Mouse (Mus musculus) kidney, postnatal 4 days (tissue): ENCODE data around the gene Zbtb49.

Source experiments
- DNase-seq, 2 experiments: peaks; one replicate each; pipeline ENCODE4 v3.0.0; 2021; ENCODE audit warnings: mixed read lengths in 2 of 2

Gene Zbtb49

GRCm38 (mm10) chr5:38194946-38195345 lies 25.3 kb downstream of the Zbtb49 start:
- no peak for DNase-seq

- no peak for DNase-seq
These were observed 29.4 kb downstream of the Zbtb49 start for GRCm38 (mm10) chr5:38190907-38191306.

GRCm38 (mm10) chr5:38187006-38187405 lies 33.3 kb downstream of the Zbtb49 start:
- no peak for DNase-seq

- no peak for DNase-seq
These were observed 35.5 kb downstream of the Zbtb49 start for GRCm38 (mm10) chr5:38184688-38185285.

GRCm38 (mm10) chr5:38174256-38174912 lies 45.9 kb downstream of the Zbtb49 start:
- DNase-seq = no peak

GRCm38 (mm10) chr5:38173766-38174165 lies 46.5 kb downstream of the Zbtb49 start:
- peak in 1 of 2 experiments; percentile 14 for DNase-seq

- peak in 1 of 2 experiments; percentile 31 for DNase-seq
These were observed 51.8 kb downstream of the Zbtb49 start for GRCm38 (mm10) chr5:38168497-38168896.

- peak in 1 of 2 experiments; percentile 18 for DNase-seq
These were observed 60.4 kb downstream of the Zbtb49 start, which contains the start of gene Nsg1 for GRCm38 (mm10) chr5:38159634-38160413. Gene Nsg1, minus strand, starts transcription at chr5:38159907.

GRCm38 (mm10) chr5:38158947-38159633 lies 61.2 kb downstream of the Zbtb49 start:
- peak; percentile 79 to 84 for DNase-seq

- peak in 1 of 2 experiments; percentile 20 for DNase-seq
These were observed 61.7 kb downstream of the Zbtb49 start for GRCm38 (mm10) chr5:38158501-38158946.

GRCm38 (mm10) chr5:38157481-38158020 lies 62.7 kb downstream of the Zbtb49 start:
- DNase-seq = no peak

- no peak for DNase-seq
These were observed 66.6 kb downstream of the Zbtb49 start for GRCm38 (mm10) chr5:38153636-38154035.

- DNase-seq = no peak
These were observed 67.8 kb downstream of the Zbtb49 start for GRCm38 (mm10) chr5:38152201-38153108.

- no peak for DNase-seq
These were observed 69.0 kb downstream of the Zbtb49 start for GRCm38 (mm10) chr5:38151264-38151663.

- DNase-seq = peak in 1 of 2 experiments; percentile 11
These were observed 73.7 kb downstream of the Zbtb49 start for GRCm38 (mm10) chr5:38146524-38146923.

- peak; percentile 25 to 49 for DNase-seq
These were observed 79.4 kb downstream of the Zbtb49 start for GRCm38 (mm10) chr5:38140893-38141292.
